Mouse (Mus musculus): ENCODE data around the gene Cryba1. TPM values are rescaled to one million over a fixed set of nuclear protein-coding genes. Genes with fewer than 3 reads are reported as not detected.

Gene Cryba1
- total RNA-seq, 2 experiments from 2014 or later, result not detected

- no peak for DNase-seq
Observed at GRCm38 (mm10) chr11:77719055-77719454, 6.0 kb downstream of the Cryba1 start.

GRCm38 (mm10) chr11:77713736-77714135 is 11.3 kb downstream of the Cryba1 start:
- DNase-seq, result no peak

- DNase-seq, result no peak
Observed at GRCm38 (mm10) chr11:77709039-77709438, 16.0 kb downstream of the Cryba1 start.

- DNase-seq, result no peak
Observed at GRCm38 (mm10) chr11:77705920-77706319, 19.2 kb downstream of the Cryba1 start.

GRCm38 (mm10) chr11:77697232-77697631 is 27.9 kb downstream of the Cryba1 start:
- no peak for DNase-seq

GRCm38 (mm10) chr11:77693026-77693425 is 32.1 kb downstream of the Cryba1 start:
- no peak for DNase-seq

GRCm38 (mm10) chr11:77687541-77688131 is 37.4 kb downstream of the Cryba1 start:
- peak; percentile 51 for DNase-seq

- DNase-seq, result peak; percentile 70
Observed at GRCm38 (mm10) chr11:77686841-77687540, 38.1 kb downstream of the Cryba1 start.

- DNase-seq, result peak; percentile 55
Observed at GRCm38 (mm10) chr11:77686346-77686840, 38.7 kb downstream of the Cryba1 start.

- peak; percentile 98 for DNase-seq
Observed at GRCm38 (mm10) chr11:77685383-77686265, 39.5 kb downstream of the Cryba1 start, which contains the start of gene Nufip2. TSS of gene Nufip2 (plus strand) at chr11:77686155.

- no peak for DNase-seq
Observed at GRCm38 (mm10) chr11:77684896-77685295, 40.2 kb downstream of the Cryba1 start.

GRCm38 (mm10) chr11:77680018-77680417 is 45.1 kb downstream of the Cryba1 start:
- DNase-seq, result no peak

GRCm38 (mm10) chr11:77673428-77673991 is 51.6 kb downstream of the Cryba1 start:
- no peak for DNase-seq

GRCm38 (mm10) chr11:77672746-77673145 is 52.3 kb downstream of the Cryba1 start:
- DNase-seq, result no peak

Other genes with a start within 250 kb of the Cryba1 start
- 1 to 10 TPM; 7.2 to 9.3 TPM for gene Ankrd13b, start 235.6 kb downstream of the Cryba1 start, total RNA-seq (2021)
- 10 to 100 TPM; 31.5 to 39.9 TPM for gene Git1, start 231.7 kb downstream of the Cryba1 start, total RNA-seq (2021)
- gene Abhd15, start 210.2 kb downstream of the Cryba1 start, total RNA-seq (2021), result under 1 TPM; 0.70 to 0.81 TPM
- 10 to 100 TPM in 1 of 2 experiments, 1 to 10 TPM in 1; 7.7 to 10.0 TPM for gene Trp53i13, start 209.3 kb downstream of the Cryba1 start, total RNA-seq (2021)
- not detected for gene Gm10392, start 206.1 kb downstream of the Cryba1 start, total RNA-seq (2021)
- 10 to 100 TPM; 39.7 to 43.7 TPM for gene Taok1, start 117.5 kb downstream of the Cryba1 start, total RNA-seq (2021)
- 10 to 100 TPM; 43.0 to 57.7 TPM for gene Nufip2, start 39.1 kb downstream of the Cryba1 start, total RNA-seq (2021)
- 100 to 1,000 TPM; 300 to 302 TPM for gene Myo18a, start 38.0 kb upstream of the Cryba1 start, total RNA-seq (2021)
- not detected for gene Gm10277, start 62.5 kb upstream of the Cryba1 start, total RNA-seq (2021)
- 1 to 10 TPM in 1 of 2 experiments, under 1 TPM in 1; 0.52 to 1.1 TPM for gene Pipox, start 168.8 kb upstream of the Cryba1 start, total RNA-seq (2021)
- gene Sez6, start 205.5 kb upstream of the Cryba1 start, total RNA-seq (2021), result under 1 TPM; 0.54 to 0.70 TPM